Mouse (Mus musculus) adrenal gland, adult 8-10 months (tissue): ENCODE measurements around the gene Dock7. TPM values are rescaled to one million over a fixed set of nuclear protein-coding genes. Genes with fewer than 3 reads are reported as not detected.
"Not testable (repeated sequence)": the region's sequence is repeated elsewhere in the genome, so short reads cannot be mapped to it uniquely, and the experiment has no call there.

Source experiments
- DNase-seq: peaks from one replicate; pipeline ENCODE4 v3.0.0; 2022
- total RNA-seq, 4 experiments: library from RNA; stranded (reverse); gene quantifications; 2 replicates each; pipeline ENCODE4 v1.2.4; 2022

Dock7 gene
- total RNA-seq, 4 experiments from 2014 or later, result 51.0 to 56.0 (median 52.8) TPM

GRCm38 (mm10) chr4:99005574-99005973 is 115.1 kb downstream of the Dock7 start:
- DNase-seq, result no peak

GRCm38 (mm10) chr4:98993491-98993890 is 127.2 kb downstream of the Dock7 start:
- DNase-seq, result no peak

GRCm38 (mm10) chr4:98984701-98985100 is 136.0 kb downstream of the Dock7 start:
- DNase-seq, result no peak

DNA sequence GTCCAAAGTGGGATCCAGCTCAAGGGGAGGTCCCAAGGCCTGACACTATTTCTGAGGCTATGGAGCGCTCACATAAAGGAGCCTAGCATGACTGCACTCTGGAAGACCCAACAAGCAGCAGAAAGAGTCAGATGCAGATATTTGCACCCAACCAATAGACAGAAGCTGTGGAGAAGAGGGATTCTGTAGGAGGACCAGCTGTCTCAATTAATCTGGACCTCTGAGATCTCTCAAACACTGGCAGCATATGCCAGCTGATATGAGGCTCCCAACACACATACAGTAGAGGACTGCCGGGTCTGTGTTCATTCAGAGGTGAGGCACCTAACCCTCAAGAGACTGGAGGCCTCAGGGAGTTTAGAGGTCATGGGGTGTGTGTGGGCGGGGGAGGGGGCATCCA is 140.7 kb downstream of the Dock7 start:
- not testable (repeated sequence) for DNase-seq

DNA sequence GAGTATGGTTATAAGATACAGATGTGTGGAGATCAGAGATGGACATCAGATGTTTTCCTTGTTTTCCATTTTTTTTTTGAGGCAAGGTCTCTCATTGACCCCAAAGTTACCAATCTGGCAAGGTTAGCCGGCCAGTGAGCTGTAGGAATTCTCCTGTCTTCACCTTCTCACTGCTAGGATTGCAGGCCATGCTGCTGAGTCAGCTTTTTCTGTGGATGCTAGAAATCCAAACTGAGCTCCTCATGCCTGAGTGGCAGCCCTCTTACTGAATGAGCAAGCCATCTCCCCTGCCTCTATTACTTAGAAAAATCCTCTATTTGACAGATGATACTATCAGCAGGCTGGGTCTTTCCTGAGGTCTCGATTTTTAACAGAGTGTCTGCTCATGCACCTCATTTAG is 142.0 kb downstream of the Dock7 start:
- no peak for DNase-seq

- DNase-seq, result not testable (repeated sequence)
Measured at GRCm38 (mm10) chr4:98978288-98978687, 142.4 kb downstream of the Dock7 start.

DNA sequence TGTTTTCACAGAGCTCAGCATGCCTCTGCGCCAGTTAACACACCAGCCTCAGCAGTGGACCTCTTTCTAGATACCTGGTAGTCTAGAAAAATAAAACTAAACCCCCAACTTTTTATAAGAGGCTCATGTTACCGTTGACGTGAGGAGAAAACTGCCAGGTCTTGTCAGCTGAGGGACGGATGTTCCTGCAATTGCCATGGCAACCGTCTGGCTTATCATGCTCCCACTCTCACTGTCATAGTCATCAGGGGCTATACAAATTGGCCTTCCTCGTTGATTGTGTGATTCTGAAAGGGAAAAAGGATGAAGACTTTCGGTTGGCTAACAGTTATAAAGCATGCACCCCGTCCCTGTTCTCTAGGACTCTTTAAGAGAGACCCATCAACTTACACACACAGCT is 145.0 kb downstream of the Dock7 start:
- no peak for DNase-seq

DNA sequence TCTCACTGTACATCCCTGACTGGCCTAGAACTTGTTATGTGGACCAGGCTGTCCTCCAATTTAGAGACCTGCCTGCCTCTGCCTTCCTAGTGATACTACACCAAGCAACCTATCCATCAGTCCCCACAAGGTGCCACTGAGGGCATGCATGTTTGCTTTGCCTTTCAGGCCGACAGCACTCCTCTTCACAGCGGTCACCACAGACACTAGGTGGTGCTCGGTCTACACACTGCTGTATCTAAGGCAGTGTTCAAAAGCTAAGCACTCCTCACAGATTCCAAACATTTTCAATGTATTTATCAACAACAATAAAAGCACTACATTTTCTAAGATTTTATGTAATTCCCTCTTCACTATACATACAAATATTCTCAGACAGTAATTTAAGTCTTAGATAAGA is 150.8 kb downstream of the Dock7 start:
- no peak for DNase-seq

- no peak for DNase-seq
Measured at GRCm38 (mm10) chr4:98960243-98960642, 160.5 kb downstream of the Dock7 start.

DNA sequence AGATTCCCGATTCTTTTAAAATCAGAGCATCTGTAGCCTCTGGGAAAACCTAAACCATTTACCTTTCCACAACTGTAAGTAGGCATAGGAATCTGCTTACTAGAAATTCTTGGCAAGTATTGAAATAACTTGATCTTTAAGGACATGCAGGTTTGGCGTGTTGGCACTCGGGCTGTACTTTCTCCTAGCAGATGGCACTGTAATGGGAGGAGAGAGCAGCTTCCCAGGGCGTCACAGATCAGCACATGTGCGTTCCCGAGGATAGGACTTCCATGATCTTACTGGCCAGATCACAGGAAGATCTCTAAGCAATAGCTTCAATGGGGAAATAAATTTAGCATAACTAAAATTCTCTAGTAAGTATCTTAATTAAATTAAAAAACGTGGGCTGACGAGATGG is 164.7 kb downstream of the Dock7 start:
- no peak for DNase-seq

DNA sequence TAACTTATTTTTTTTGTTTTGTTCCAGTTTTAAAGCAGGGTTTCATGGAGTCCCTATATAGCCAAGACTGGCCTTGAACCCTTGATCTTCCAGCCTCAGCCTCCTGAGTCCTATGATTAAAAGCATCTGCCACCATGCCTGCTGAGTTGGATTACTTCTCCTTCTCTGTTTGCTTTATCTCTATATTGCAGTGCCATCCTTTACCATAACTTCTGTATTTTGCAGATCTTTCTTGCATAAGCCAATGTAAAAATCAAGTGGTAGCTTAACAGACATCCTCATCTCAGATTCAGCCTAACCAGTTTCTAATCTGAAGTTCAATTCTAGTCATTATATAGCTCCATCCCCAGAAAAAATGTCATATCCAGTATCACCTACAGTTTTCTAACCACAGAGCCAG is 170.2 kb downstream of the Dock7 start:
- DNase-seq, result no peak

DNA sequence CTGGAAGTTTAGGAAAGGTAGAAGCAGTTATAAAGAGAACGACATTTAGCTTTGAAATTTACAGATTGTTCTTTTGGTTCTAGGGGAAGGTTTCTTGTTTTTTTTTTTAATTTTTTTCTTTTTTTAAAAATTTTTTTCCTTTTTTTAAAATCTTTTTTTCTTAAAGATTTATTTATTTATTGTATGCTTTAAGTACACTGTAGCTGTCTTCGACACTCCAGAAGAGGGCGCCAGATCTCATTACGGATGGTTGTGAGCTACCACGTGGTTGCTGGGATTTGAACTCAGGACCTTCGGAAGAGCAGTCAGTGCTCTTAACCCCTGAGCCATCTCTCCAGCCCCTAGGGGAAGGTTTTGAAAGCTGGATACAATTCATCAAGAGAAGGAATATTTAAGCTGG is 182.5 kb downstream of the Dock7 start:
- DNase-seq, result not testable (repeated sequence)

DNA sequence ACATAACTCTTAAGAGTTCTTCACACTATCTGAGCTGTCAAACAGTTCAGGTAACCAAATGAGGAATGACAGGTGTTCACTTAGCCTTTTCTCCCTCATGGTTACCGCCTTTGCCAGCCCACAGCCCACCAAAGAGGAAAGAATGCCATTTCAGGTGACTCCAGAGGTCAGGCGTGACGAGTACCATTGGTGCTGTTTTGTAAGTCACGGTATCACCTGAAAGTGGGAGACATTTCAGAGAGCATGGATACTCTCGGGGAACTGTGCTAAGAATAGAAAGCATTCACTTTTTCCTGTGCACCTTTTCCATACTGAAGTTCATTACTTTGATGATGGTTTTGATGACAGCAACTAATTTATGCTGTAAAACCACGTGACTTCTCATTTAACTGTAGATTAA is 184.7 kb downstream of the Dock7 start:
- no peak for DNase-seq

- DNase-seq, result no peak
Measured at GRCm38 (mm10) chr4:98925250-98925781, 195.4 kb downstream of the Dock7 start.

DNA sequence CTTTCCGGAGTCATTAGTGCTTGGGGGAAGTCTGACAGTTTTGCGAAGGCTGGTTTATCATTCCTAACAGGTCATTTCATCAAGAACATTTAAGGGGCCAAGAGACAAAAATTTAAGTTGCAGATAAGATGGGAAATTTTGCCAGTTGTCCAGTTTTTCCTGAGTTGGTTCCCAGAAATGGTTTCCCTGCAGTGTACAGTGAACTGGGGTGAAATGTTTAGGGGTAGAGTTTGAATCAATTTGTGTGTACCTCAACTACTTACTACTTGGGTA is 195.9 kb downstream of the Dock7 start:
- no peak for DNase-seq

DNA sequence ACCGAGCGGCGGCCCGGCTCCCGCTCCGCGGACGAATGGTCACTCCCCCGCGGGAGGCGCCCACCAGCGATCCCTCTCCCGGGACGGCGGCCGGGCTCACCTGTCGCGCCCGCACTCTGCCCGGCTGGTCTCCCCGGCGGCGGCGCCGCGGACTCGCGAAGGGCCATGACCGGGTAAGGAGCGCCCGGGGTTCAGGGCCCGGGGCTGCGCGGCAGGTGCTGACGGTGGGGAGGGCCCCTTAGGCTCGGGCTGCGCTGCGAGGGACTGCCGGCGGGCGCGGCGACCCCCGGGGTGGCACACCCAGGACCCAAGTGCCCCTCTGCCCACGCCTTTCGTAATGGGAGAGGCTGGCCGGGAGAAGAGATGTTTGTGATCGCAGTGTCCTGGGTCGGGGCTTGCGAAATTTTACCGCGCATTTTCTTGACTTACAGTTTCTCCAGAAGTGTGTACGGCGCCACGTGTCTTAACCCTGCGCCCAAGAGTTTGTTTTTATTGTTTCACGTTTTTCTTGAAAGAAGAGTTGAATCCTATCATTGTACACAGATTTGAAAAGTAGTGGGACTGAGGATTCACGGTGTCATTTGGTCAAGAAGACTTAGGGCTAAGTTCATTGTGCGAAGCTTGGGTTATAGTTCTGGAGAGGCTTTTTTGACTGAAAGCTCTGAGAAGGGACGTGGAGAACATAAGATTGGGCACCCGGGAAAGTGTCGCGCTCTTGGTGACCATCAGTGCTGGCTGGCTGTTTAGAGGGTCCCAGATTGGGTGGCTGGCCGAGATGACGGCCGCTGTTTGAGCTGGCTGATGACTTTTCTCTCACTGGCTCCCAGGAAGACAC is 196.4 kb downstream of the Dock7 start:
- peak; percentile 46 for DNase-seq

- no peak for DNase-seq
Measured at GRCm38 (mm10) chr4:98923568-98924070, 197.1 kb downstream of the Dock7 start, which contains the start of gene Usp1. Gene Usp1 (plus strand): TSS chr4:98923810.

DNA sequence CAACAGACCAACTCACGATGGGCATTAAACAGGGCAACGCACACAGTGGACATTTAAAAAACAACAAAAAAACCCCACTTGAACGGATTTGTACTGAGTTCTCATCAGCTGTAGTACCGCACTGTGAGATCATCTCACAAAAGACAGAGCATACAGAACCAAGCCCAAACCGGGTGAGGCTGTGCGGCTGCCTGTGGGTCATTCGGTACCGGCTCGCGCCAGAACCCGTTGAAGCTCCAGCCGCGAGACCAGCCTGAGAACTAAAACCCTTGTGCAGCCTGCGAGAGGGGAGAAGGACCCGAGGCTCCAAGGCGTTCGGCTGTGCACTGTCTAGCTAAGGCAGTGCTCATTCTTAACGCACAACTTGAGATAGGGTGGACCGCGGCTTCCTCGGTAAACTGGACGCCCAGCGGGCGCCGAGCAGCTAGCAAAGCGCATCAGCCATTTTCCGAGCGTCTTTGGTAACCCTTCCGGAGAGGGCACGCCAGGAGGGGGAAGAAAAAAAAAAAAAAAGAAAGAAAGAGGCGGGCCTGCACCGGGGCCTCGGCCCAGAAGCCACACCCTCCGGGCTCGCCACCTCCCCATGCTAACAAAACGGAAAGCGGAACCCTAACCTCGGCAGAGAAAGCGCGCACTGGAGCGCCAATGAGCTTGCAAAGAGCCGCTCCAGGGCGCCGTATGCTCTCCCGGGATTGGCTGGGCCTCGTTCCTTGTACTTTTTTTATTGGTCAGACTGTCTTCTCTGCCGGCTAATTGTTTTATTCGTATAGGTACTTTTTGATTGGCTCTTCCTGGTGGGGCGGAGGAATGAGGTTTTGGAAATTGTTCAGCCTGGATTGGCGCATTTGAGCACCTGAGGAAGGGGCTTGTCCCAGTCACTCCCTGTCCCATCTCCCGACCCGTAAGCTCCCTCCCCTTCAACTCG is 197.8 kb downstream of the Dock7 start:
- DNase-seq, result peak; percentile 99

GRCm38 (mm10) chr4:98922061-98922642 is 198.6 kb downstream of the Dock7 start:
- no peak for DNase-seq

DNA sequence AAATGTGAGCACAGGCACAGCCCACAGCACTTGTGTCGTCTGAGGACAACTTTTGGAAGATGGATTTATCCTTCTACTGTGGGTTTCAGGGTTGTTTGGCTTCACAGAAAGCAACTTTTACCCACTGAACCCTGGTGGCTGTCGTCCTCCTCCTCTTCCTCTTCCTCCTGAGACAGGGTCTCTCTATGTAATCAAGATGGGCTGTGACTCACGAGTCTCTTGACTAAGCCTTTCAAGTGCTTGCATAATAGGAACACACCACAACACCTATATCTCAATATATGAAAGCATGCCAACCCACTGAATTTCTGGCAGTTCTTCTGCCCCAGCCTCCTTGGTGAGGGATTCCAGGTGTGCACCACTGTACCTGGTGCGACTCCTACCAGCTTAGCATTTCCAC is 199.8 kb downstream of the Dock7 start:
- DNase-seq, result no peak

DNA sequence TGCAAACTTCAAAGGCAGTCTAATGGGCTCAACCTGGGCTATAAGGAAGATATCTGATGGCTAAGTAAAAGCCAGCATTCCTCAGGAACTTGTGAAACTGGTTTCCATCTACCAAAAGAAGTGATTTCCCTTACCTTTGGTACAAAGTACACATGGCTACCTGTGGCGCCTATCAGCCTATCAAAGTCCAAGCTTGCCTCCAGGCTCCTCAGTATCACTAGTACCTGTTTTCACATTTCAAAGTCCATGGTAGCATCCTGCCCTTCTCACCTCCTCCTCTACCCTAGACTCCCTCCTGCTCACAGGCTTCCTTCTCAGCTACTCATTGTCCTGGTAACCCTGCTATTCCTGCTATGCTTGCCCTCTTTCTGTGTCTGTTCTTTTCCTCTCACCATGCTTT is 202.5 kb downstream of the Dock7 start:
- no peak for DNase-seq

GRCm38 (mm10) chr4:98917724-98918123 is 203.0 kb downstream of the Dock7 start:
- no peak for DNase-seq

- DNase-seq, result no peak
Measured at GRCm38 (mm10) chr4:98910246-98910645, 210.5 kb downstream of the Dock7 start.
